Mouse (Mus musculus): ENCODE measurements around the gene Zfp771.

Zfp771 gene

DNA sequence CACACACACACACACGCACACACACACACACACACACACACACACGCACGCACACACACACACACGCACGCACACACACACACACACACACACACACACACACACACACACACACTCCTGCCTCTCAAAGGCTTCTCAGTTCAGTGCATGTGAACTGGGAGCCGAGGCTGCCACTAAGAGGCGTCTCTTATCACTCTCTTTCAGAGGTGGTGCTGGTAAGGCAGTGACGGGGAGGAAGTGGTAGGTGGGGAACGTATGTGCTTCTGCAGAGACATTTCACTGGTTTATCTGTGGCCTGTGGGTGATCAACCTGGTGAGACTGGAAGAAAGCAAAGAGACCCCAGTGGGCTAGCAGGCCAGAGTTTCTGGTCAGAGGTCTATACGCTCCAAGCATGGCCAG is 41.1 kb downstream of the Zfp771 start:
- no peak for DNase-seq (ENCODE audit: low spot score)

GRCm38 (mm10) chr7:127287940-127288339 is 43.9 kb downstream of the Zfp771 start:
- DNase-seq (ENCODE audit: low spot score): no peak

DNA sequence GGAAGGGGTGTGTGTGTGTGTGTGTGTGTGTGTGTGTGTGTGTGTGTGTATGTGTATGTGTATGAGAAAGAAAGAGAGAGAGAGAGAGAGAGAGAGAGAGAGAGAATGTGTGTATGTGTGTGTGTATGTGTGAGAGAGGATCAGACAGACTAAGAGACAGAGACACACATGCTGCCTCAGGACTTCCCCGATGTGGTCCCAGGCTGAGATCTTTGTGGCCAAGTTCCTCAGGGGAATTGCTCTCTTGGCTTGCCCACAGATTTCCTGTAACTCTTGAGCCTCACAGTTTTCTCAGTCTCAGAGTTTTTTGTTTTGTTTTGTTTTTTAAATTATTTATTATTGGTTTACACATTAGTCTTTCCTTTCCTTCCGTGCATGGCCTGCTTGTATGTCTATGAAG is 45.2 kb downstream of the Zfp771 start:
- no peak for DNase-seq (ENCODE audit: low spot score)

GRCm38 (mm10) chr7:127290142-127290541 is 46.1 kb downstream of the Zfp771 start:
- no peak for DNase-seq (ENCODE audit: low spot score)

DNA sequence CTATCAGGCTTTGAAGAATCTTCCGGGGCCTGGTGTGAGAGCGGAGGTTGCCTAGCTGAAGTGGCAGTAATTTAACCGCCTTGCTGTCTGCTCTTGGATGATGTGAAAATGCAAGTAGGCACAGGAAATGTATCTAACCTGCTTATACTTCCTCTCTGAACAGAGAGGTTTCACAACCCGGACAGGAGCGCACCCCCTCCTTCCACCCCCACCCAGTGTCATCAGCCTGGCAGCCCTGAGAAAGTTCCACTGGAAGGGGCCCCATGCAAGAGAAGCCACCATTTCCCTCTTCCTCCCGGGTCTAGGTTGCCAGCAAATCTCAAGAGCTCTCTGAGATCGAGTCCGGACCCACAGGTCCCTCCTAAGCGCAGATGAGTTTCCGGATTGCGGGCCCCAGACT is 52.0 kb downstream of the Zfp771 start, which contains the start of gene Itgal:
Itgal (plus strand) TSS at position 163 of the 400 bp plus-strand sequence.
- no peak for DNase-seq (ENCODE audit: low spot score)

DNA sequence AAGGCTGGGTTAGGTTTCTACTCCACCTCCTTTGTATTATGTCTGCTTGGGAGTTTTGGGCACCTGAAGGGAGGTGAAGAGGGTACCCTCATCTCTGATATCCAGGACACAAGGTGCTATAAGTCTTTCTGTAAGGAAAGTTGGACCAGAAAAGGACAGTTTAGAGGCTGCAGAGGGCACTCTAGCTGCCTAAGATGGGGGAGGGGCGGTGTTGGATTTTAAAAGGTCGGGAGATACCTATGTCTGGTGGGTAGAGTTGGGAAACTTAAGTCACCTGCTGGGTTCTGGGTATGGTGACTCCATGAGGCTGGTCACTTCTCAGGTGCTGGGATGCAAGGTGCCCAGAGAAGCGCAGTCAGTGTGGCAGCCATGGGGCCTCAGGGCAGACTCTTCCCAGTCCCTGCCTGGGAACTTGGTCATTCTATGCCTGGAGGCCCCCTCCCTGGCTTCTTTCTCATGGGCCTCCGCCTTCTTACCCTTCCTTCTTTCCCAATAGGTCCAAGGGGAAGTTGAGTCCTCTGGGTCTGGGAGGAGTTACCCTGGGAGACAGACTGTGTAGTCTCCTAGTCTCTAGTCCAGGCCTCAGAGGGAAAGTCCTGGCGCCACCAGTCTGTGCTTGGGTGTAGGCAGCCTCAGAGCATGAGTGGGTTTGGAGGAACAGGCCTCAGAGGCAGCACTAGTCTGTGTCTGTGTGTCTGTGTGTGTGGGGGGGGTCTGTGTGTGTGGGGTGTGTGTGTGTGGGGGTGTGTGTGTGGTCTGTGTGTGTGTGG is 52.9 kb downstream of the Zfp771 start:
- no peak for DNase-seq (ENCODE audit: low spot score)

- no peak for DNase-seq (ENCODE audit: low spot score)
These were observed 53.6 kb downstream of the Zfp771 start for GRCm38 (mm10) chr7:127297586-127298193.

Measured in ovary, adult 18-20 months (tissue).